Comparison of ENCODE assay signal across 8 mouse cellular contexts in genomic region chr6:118845829-118846228, GRCm38 (mm10).
DNase-seq lines count a peak whose midpoint lies in the region; ATAC-seq and TF ChIP-seq lines count a peak whose summit lies in the region.

No protein-coding gene starts in this region.

- no peaks in the 10 kb centered on the region for H3K27me3 ChIP-seq in heart, embryonic 11.5 days (ENCODE audit: control insufficient read depth, insufficient read depth, low read length)
- no peaks in the 10 kb centered on the region for H3K27me3 ChIP-seq in MEL (ENCODE audit: control insufficient read depth in 1 of 2, insufficient read depth in 2 of 2, low read length in 2 of 2)
- no peaks in the 10 kb centered on the region for H3K27me3 ChIP-seq in hindbrain, embryonic 14.5 days (ENCODE audit: control insufficient read depth, insufficient read depth, low read length)

- H3K4me2 ChIP-seq in heart, embryonic 11.5 days: no peak overlapping the region
- no peak overlapping the region for H3K4me2 ChIP-seq in hindbrain, embryonic 14.5 days (replicated peaks)

- H3K9ac ChIP-seq in heart, embryonic 11.5 days (ENCODE audit: low read depth, low read length): no peak overlapping the region
- H3K9ac ChIP-seq in MEL (ENCODE audit: control insufficient read depth, low read depth, low read length, poor library complexity, severe bottlenecking): no peak overlapping the region
- H3K9ac ChIP-seq in hindbrain, embryonic 14.5 days: no peak overlapping the region

- DNase-seq in heart, adult 9 months (ENCODE audit: low spot score in 2 of 2): peak; percentile 28 to 47
- DNase-seq in MEL (ENCODE audit: low read depth, low spot score): peak; percentile 45
- DNase-seq in cerebellum, postnatal 14 days: peak; percentile 42 to 49
- no peak for DNase-seq in hindbrain, embryonic 14.5 days (ENCODE audit: low spot score)
- no peak for DNase-seq in testis, postnatal 14 days (ENCODE audit: low spot score)

- TF ChIP-seq EP300 in MEL (IDR thresholded peaks at IDR 0.05; ENCODE audit: low read depth in 1 of 2, low read length in 2 of 2): no peak

- H3K4me3 ChIP-seq in heart, embryonic 11.5 days (ENCODE audit: low read depth, low read length): no peak overlapping the region
- H3K4me3 ChIP-seq in MEL (ENCODE audit: control insufficient read depth in 1 of 2, insufficient read depth in 1 of 2, low read depth in 2 of 2, low read length in 2 of 2): no peak overlapping the region
- no peak overlapping the region for H3K4me3 ChIP-seq in hindbrain, embryonic 14.5 days (replicated peaks; ENCODE audit: low read length)

- H3K36me3 ChIP-seq in heart, embryonic 11.5 days (ENCODE audit: control insufficient read depth, insufficient read depth, low read length): no peaks in the 10 kb centered on the region
- no peaks in the 10 kb centered on the region; a peak in 1 of 4 replicates for H3K36me3 ChIP-seq in MEL (ENCODE audit: control insufficient read depth in 1 of 2, insufficient read depth in 2 of 2, low read length in 2 of 2)
- H3K36me3 ChIP-seq in hindbrain, embryonic 14.5 days (replicated peaks; ENCODE audit: control insufficient read depth, insufficient read depth): no peaks in the 10 kb centered on the region

- no peaks in the 10 kb centered on the region for H3K9me3 ChIP-seq in heart, embryonic 11.5 days (replicated peaks; ENCODE audit: control insufficient read depth, low read length)
- no peaks in the 10 kb centered on the region for H3K9me3 ChIP-seq in MEL (replicated peaks; ENCODE audit: insufficient read depth, low read length)
- H3K9me3 ChIP-seq in hindbrain, embryonic 14.5 days (ENCODE audit: control insufficient read depth, low read length): no peaks in the 10 kb centered on the region

- ATAC-seq in heart, embryonic 11.5 days (replicated peaks; ENCODE audit: insufficient number of reproducible peaks, low FRiP score, low TSS enrichment): no peak
- ATAC-seq in hindbrain, embryonic 14.5 days (ENCODE audit: low FRiP score): peak; percentile 32; the same call in 1 of the 2 replicates
- ATAC-seq in megakaryocyte-erythroid progenitor cell, adult 5-6 weeks (replicated peaks; ENCODE audit: low FRiP score, low TSS enrichment, poor library complexity, severe bottlenecking): peak; percentile 95
- no peak for ATAC-seq in granulocyte monocyte progenitor cell, adult 5-6 weeks (replicated peaks; ENCODE audit: poor library complexity, severe bottlenecking)

- TF ChIP-seq POLR2A in MEL (IDR thresholded peaks at IDR 0.05; ENCODE audit: control insufficient read depth in 1 of 2, insufficient read depth in 1 of 2, low read depth in 1 of 2, low read length in 2 of 2, poor library complexity in 1 of 2): no peak

- no peak for TF ChIP-seq CTCF in MEL (IDR thresholded peaks at IDR 0.05 in 2 of 3, conservative IDR thresholded peaks at IDR 0.05 in 1 of 3; ENCODE audit: control insufficient read depth in 1 of 3, insufficient read depth in 1 of 3, low read depth in 2 of 3, low read length in 3 of 3, poor library complexity in 1 of 3, severe bottlenecking in 1 of 3)

- H3K4me1 ChIP-seq in heart, embryonic 11.5 days (ENCODE audit: control insufficient read depth, insufficient read depth, low read length): peaks cover 41% of the 10 kb centered on the region
- H3K4me1 ChIP-seq in MEL (ENCODE audit: control insufficient read depth in 1 of 2, insufficient read depth in 2 of 2, low read length in 2 of 2): peaks cover 3 to 8% of the 10 kb centered on the region in 2 experiments; a peak in 3 of 4 replicates
- peaks cover 18% of the 10 kb centered on the region for H3K4me1 ChIP-seq in hindbrain, embryonic 14.5 days (replicated peaks; ENCODE audit: control insufficient read depth, insufficient read depth, low read length)

- H3K79me2 ChIP-seq in MEL (ENCODE audit: control insufficient read depth, insufficient read depth, low read length, poor library complexity): no peaks in the 10 kb centered on the region

- no peak overlapping the region for H3K27ac ChIP-seq in heart, embryonic 11.5 days (ENCODE audit: low read depth, low read length)
- no peak overlapping the region for H3K27ac ChIP-seq in MEL (ENCODE audit: control insufficient read depth, low read depth, low read length)
- H3K27ac ChIP-seq in hindbrain, embryonic 14.5 days: no peak overlapping the region

- TF ChIP-seq RAD21 in MEL (IDR thresholded peaks at IDR 0.05; ENCODE audit: low read depth, low read length): no peak

- WGBS in heart, embryonic 11.5 days (ENCODE audit: insufficient replicate concordance): 31% methylated on average over 2 of the region's 2 CpGs
- WGBS in hindbrain, embryonic 14.5 days: 2% methylated on average over 2 of the region's 2 CpGs

TF ChIP-seq in MEL, 35 proteins besides CTCF, POLR2A, EP300 and RAD21:
- no peak for TF ChIP-seq KAT2A (conservative IDR thresholded peaks at IDR 0.05; ENCODE audit: low read depth, low read length)
- no peak for TF ChIP-seq USF1 (IDR thresholded peaks at IDR 0.05; ENCODE audit: low read depth, low read length)
- TF ChIP-seq MAX (IDR thresholded peaks at IDR 0.05; ENCODE audit: low read length): no peak
- TF ChIP-seq NRF1 (IDR thresholded peaks at IDR 0.05; ENCODE audit: insufficient read depth, low read depth, low read length, poor library complexity, severe bottlenecking): no peak
- no peak for TF ChIP-seq MYB (IDR thresholded peaks at IDR 0.05; ENCODE audit: low read depth, low read length)
- no peak for TF ChIP-seq GABPA (IDR thresholded peaks at IDR 0.05; ENCODE audit: low read depth, low read length)
- TF ChIP-seq MAFK (IDR thresholded peaks at IDR 0.05; ENCODE audit: borderline replicate concordance, low read depth, low read length): no peak
- no peak for TF ChIP-seq SIN3A (IDR thresholded peaks at IDR 0.05; ENCODE audit: low read length)

Comparison
In these comparisons a context has a peak if more than half of its experiments do, and no peak if none do; other contexts are left out.
1. DNase-seq: peak in heart, adult 9 months (2 of 2), MEL (single experiment) and cerebellum, postnatal 14 days (2 of 2); none in hindbrain, embryonic 14.5 days (single experiment) and testis, postnatal 14 days (single experiment).
2. ATAC-seq: peak in hindbrain, embryonic 14.5 days (single experiment) and megakaryocyte-erythroid progenitor cell, adult 5-6 weeks (single experiment); none in heart, embryonic 11.5 days (single experiment) and granulocyte monocyte progenitor cell, adult 5-6 weeks (single experiment).